Mouse (Mus musculus) adrenal gland, postnatal 25 days (tissue): ENCODE results near the gene Abhd16a. TPM values are rescaled to one million over a fixed set of nuclear protein-coding genes. Genes with fewer than 3 reads are reported as not detected.
A peak's percentile ranks its signal among the peaks of the same experiment; 100 is the strongest.
"Not testable (repeated sequence)": the region's sequence is repeated elsewhere in the genome, so short reads cannot be mapped to it uniquely, and the experiment has no call there.

ENCODE experiments used
- DNase-seq: peaks from one replicate; pipeline ENCODE4 v3.0.0; 2021; ENCODE audit warnings: mixed read lengths
- total RNA-seq: library from RNA; stranded (reverse); gene quantifications from 2 replicates; pipeline ENCODE4 v1.2.3, GENCODE M21; 2021

The Abhd16a gene
- total RNA-seq, 1 experiment from 2014 or later, result 84.9 TPM

DNA sequence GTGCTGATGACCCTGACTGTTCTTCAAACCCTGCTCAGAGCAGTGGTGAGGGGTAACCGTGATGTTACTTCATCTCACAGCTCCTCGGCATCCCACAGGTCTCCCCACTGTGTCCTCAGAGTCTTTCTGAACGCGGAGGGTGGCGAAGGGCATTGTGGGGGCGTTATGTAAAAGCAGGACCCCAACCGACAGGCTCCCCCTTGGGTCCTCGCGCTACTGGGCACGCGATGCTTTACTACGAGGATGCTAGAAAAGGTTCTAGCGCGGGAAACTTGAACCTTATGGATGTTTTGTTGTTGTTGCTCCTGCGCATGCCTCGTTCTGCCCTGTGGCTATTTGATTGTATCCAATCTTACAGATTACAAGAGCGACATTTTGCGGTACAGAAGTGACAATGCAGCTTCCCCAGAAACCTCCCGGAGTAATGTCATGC lies 32.8 kb downstream of the Abhd16a start, which contains the start of gene Csnk2b:
TSS of gene Csnk2b (minus strand) at position 183 of the 433 bp plus-strand sequence.
- DNase-seq, result peak; percentile 41

DNA sequence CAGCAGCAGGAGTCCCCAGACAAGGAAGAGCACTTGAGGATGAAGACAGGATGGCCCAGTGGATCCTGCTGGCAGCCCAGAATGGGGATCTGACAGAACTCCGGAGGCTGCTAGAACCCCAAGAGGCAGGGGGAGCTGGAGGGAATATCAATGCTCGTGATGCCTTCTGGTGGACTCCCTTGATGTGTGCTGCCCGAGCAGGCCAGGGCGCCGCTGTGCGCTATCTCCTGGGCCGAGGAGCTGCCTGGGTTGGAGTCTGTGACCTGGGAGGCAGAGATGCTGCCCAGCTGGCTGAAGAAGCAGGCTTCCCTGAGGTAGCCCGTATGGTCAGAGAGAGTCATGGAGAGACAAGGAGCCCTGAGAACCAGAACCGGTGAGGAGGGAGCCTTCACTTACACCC lies 34.2 kb downstream of the Abhd16a start:
- not testable (repeated sequence) for DNase-seq

DNA sequence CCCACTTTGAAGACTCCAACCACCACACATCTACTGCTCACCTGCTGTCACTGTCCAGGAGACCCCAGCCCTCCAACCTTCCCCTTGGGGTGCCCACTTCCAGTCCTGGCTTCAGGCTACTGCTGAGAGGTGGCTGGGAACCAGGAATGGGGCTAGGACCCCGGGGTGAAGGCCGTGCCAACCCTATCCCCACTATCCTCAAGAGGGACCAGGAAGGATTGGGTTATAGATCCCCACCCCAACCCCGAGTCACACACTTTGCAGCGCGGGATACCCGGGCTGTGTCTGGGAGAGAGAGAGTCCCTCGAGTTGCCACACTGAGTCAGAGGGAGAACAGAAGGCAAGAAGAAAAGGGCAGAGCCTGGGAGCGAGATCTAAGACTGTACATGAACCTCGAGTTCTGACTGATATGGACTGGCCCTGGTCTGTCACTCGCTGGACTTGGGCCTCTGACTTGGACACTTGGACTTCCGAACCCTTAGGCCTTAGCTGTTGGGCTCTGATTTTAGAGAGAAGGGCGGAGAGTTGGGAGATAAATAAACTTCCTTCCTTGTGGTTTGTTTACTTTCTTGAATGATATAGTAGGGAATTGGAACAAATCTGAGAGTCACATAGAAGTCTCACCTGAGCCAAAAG lies 35.3 kb downstream of the Abhd16a start:
- DNase-seq, result not testable (repeated sequence)

DNA sequence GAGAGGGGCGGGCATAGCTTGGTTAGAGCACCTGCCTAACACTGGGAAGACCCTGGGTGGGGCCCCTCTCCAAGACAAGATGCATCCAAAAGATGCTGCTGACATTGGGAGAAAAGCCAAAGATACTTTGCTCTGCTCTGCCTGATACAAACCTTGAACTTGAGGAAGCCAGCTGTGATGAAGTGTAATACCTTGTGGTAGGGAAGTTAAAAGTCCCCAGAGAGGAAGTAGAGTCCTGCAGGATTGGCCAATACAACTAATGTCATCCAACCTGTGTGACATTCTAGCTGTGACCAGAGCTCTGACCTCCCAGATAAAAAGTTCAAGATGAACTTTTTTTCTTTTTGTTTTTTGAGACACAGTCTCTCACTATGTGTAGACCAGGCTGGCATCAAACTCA lies 36.0 kb downstream of the Abhd16a start:
- DNase-seq, result no peak

DNA sequence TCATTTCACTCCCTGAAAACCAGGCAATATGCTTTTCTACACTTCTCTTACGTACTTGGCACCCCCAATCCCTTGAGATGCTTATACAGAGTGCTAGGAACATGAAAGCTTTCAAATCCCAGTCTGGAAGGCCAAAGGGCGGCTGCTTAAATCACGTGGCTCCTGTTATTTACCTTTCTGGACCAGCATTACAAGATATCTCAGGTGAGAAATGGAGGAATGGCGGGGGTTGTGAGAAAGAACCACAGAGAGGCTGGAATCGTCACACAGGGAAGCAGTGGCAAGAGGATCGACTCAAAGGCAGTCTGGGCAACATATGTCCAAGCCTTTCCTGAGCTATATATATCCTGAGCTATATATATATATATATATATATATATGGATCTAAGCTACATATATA lies 36.5 kb downstream of the Abhd16a start:
- DNase-seq, result no peak

DNA sequence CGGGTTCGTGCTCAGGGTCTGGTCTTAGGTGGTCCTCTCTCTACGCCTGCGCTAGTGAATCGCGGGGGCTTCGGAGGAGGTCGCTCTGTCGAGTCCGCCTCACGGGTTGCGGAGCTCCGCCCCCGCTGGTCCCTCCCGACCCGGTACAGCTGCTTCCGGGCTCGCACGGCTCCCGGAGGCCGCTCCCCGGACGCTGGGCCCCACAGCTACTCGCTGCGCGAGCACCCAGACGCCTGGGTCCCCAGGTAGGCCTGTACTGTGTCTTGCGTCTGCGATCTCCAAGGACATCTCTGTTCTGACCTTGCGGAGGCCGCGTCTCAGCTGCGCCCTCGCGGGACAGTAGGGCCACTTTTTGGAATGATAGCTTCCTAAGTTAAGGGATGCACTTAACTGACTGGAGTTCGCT lies 37.1 kb downstream of the Abhd16a start, which contains the start of gene D17H6S53E:
TSS of gene D17H6S53E (plus strand) at position 168 of the 406 bp plus-strand sequence.
- peak; percentile 81 for DNase-seq

DNA sequence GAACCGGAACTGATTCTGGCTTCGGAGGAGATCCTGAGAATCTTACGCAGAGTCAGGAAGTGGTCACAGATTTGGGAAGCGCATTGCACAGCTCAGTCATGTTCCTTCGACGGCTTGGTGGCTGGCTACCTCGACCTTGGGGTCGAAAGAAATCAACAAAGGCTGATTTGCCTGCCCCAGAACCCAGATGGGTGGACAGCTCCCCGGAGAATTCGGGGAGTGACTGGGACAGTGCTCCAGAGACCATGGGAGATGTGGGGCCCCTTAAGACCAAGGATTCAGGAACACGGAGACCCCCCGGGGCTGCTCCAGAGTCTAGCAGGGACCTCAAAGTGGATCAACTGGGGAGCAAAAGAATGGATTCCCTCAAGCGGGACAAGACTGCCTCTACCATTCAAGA lies 38.0 kb downstream of the Abhd16a start:
- no peak for DNase-seq

DNA sequence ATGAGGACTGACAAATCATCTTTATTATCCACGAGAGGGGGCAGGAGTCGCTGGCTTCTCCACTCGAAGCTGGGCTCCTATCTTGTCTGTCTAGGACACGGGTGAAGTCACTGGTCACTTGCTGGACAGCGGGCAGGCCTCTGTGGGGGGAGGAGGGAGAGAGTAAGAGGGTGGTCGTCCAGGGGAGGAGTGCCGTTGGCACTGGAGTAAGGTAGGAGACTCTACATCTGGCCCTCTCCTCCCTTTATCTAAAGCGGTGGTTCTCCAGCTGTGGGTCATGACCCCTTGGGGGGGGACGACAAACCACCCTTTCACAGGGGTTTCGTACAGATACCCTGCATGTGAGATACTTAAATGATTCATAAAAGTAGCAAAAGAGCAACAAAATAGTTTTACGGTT lies 39.9 kb downstream of the Abhd16a start:
- DNase-seq, result no peak

DNA sequence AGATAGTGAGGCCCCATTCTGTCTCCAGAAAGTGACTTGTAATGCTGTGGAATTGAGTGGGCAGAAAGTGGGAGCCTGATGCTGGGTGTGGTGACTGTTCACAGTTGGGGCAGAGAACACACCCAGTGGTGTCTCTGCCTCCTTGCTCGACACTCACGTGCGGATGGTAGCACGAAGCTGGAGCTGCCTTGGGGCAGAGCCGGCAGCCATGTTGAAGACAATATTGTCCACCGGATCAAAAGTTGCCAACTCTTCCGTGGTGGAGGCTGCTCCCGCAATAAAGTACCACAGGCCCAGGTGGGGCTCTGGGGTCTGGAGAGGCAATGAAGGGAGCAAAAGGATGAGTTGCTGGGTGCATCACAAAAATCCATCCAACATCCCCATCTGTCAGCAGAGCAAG lies 42.0 kb downstream of the Abhd16a start:
- no peak for DNase-seq

DNA sequence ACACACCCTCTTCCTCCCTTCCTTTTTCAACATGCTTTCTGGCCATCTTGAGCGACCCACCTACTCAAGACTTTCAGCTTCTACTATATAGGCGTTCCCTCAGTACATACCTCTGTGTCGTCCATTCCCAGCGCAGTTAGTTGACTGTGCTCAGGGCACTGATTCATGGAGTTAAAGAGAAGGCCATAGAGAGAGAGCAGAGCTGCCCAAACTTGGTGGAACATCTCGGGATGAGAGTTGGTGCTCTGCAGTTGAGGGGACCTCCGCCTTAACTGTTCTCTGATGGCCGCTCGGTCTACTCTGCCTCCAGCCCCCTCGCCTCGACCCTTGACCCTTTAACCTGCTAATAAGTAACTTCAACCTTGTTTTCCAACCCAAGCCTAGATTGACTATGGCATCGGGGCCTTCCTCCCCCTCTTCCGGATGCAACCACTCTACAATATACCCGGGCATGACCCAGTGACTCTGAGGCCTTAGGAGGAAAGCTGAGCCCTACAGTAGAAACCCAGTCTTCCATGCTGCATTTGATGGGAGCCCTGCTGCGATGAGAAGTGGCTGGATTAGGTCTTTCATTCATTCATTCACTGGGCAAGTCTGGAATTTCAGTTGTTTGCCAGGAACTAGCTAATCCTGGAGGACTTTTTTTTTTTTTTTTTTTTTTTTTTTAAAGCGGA lies 42.6 kb downstream of the Abhd16a start, which contains the start of gene Apom:
TSS of gene Apom (minus strand) at position 551 of the 674 bp plus-strand sequence.
- no peak for DNase-seq

DNA sequence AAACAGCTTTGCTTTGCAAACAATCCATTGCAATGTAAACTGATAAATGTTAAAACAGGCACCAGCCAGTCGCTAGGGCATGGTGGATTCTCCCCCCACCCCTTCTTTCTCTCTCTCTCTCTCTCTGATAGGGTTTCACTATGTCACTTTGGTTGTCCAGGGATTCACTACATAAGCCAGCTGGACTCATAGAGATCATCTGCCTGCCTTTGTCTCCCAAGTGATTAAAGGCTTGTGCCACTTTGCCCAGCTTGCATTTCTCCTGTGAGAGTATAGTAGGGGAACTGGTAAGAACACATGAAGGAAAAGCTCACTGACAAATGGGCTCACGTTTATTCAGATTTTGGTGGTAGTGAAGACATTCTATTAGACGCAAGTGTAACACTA lies 43.1 kb downstream of the Abhd16a start:
- no peak for DNase-seq

DNA sequence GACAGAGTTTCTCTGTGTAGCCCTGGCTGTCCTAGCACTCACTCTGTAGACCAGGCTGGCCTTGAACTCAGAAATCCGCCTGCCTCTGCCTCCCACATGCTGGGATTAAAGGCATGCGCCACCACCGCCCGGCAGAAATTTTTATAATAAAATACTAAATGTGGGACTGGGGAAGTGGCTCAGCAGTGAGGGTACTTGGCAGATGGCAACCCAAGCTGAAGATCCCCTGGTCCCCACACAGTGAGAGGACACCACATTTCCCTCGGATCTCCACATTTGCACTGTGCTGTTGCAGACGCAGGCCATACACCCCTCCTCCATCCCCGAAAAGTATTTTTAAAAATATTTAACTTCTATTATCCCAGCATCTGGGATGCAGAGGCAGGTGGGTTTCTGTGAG lies 44.5 kb downstream of the Abhd16a start:
- no peak for DNase-seq

DNA sequence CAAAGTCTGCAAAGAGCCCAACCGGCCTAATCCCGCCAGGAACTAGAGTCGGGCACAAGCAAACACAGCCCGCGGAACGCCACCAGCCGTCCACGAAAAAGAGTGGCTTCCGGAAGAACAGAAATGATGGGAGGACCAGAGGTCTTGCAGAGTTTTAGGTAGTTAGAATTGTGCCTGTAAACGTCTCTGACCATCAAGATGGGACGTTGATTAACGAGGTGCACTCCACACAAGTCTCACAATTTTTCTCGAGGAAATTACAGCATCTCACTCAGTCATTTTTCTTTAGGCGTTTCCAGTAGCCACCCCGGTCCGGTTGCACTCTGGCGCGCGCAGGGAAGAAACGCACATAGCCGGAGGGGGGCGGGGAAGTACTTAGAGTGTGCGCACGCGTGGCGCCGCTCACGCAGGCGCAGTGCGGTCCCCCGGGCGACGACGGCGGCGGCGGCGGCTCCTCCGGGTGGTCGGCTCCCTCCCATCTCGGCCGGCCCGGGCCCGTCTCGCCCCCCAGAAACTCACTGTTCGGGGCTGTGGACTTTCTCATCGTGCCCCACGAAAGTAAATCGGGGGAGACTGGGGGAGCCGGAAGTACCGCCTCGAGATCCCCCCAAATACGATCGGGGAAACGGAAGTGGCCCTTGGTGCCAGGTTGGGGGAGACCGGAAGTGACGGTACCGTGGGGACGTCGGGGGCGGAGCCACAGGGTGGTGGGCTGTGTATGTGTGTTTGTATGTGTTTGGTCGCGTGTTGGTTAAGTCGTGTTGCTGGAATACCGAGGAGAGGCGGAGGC lies 45.9 kb downstream of the Abhd16a start, which contains the start of gene Bag6:
TSS of gene Bag6 (plus strand) at position 378 of the 790 bp plus-strand sequence.
- peak; percentile 93 for DNase-seq

DNA sequence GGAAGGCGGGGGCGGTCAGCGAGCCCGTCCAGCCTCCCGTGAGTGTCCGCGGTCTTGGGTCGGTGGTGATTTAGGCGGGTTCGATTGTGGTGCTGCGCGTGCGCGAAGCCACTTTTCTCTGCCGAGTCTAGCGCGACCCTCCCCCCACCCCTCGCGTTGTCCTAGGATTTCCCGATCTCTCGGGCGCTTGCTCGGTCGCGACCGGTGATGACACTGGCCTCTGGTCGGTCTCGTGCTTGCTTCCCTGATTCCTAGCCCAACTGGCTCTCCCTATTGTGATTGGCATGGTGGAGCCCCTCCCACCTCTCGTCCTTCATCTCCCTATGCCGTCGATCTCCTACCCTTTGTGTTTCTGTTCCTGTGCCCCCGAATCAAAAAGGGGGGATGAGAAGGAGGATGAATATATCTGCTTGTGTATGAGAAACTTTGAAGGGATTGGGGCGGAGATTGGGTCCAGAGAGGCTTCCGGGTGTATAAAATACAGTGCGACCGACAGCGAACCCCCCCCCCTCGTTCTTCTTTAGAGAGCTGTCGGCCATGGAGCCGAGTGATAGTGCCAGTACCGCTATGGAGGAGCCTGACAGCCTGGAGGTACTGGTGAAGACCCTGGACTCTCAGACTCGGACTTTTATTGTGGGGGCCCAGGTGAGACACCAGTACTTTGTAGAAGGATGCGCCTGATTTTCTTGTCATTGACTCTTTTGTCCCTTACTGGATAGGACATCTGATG lies 46.7 kb downstream of the Abhd16a start:
- DNase-seq, result no peak

DNA sequence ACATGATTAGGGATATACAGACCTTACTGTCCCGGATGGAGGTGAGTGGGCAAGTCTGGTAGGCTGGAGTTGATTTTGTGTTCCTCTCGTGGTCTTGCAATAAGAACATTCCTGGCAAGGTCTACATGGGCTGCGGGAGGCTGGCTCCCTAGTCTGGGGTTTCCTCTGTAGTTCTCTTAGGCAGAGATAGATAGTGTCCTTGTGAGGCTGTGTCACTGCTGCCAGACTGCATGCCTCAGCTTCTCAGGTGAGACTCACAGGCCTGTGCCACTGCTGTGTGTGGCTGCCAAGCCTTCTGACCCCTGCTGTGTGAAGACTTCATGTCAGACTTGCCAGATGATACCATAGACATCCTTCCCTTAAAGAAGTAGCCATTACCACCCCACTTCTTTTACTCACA lies 50.2 kb downstream of the Abhd16a start:
- no peak for DNase-seq

DNA sequence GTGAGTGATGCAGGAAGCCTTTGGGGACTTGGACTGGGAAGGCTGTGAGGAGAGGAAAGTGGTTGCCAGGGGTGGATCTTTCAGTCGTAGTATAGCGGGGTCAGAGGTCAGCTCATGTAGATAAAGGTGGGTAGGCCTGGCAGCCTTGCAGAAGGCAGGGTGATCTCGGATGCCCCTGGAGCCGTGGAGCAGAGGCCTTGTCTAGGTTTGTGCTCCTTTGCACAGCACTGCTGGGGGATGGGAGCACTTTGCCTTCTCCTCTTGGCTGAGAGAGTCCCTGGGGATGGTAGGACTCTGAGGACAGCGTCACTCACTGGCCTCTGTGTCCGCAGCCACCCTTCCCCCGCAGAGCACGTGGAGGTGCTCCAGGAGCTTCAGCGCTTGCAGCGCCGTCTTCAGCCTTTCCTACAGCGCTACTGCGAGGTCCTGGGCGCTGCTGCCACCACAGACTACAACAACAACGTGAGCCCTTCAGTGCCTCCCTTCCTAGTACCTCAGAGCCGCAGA lies 51.5 kb downstream of the Abhd16a start:
- peak; percentile 47 for DNase-seq

DNA sequence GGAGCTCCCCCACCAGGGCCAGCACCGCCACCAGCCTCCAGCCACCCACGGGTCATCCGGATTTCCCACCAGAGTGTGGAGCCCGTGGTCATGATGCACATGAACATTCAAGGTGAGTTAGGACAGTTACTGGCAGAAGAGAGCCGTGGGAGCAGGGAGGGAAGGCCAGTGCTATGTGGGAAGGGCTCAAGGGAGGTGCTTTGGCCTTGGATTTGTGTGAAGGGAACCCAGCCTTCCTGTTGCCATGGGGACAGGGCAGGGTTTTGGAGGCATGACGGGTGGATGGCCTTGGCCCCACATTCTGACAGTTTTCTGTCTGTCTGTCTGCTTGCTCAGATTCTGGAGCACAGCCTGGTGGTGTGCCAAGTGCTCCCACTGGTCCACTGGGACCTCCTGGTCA lies 52.9 kb downstream of the Abhd16a start:
- DNase-seq, result peak; percentile 84

DNA sequence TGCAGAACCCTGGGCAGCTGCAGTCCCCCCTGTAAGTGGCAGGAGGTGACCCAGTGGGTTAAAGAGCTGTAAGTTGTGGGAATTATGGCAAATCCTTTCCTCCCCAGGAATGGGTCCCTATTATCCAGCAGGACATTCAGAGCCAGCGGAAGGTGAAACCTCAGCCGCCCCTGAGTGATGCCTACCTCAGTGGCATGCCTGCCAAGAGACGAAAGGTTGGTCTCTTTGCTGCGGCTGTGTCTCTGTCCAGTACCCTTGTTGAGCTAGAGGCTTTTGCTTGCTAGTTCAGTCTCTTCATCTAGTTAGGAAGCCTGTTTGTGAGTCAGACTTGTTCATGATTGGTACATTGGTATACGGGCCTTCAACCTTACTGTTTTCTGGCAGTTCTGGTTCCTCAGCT lies 57.1 kb downstream of the Abhd16a start:
- DNase-seq, result no peak

DNA sequence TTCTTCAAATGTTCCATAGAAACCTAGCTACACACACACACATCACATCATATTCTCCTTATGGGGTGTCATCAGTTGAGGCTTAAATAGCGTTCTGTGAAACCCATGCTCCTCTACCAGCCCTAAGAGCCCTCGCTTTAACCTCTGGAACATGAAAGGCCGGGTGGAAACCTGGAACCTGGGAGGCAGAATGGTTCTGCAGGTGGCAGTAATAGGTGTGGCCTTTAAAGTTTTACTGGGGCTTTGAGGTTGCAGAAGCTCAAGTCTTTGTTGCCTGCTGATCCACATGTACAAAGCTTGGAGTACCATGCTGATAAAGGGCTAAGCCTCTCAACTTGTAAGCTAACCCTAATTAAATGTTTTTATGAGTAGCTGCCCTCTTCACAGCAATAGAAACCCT lies 58.3 kb downstream of the Abhd16a start:
- no peak for DNase-seq

DNA sequence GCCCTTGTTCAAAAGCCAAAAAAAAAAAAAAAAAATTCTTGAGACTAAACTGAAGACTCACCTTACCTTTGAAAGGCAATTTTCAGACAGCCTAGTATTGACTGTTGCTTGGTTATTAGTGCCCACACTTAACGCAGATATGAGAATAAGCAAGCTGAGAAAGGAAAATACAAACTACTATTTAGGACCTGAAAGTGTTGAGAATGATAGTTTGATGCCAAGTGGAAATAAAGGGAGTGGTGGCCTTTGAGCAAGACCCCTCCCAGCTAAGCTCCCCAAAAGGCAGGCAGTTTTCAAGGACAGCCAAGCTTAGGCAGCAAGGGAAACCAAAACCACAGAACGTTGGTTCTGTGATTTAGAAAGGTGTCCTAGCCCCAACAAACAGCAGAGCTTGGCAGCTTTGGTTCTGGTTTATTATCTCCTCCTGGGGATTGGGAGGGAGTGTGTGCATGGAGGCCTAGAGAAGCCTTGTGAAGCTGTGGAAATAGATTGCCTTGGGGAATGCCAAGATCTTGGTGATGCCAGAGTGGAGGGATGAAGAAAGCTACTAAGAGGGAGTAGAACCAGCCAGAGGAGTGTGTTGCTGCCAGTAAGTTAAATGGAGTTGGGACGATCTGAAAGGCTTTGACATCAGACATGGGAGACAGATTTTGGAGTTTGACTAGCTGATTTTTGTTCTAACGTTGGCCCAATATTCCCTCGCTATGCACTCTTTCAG lies 59.0 kb downstream of the Abhd16a start:
- no peak for DNase-seq

DNA sequence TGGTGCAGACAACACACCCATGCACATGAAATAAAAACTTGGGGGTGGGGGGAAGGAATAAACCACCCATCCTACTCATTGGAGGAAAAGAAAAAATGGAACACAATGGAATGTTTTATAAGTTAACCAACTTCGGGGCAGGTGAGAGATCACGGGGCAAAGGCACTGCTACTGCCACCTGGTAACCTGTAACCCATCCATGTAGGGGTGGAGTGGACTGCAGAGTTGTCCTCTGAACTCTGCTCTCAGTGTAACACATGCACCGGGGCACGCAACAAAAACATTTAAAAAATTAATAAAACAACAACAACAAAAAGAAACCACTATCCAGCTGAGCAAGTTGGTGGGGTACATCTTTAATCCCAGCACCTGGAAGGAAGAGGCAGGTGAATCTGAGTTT lies 63.1 kb downstream of the Abhd16a start:
- no peak for DNase-seq
